8 mouse cellular contexts compared by ENCODE assay signal in genomic region chr3:137867437-137868093, GRCm38 (mm10). TPM values are rescaled to one million over a fixed set of nuclear protein-coding genes. Genes with fewer than 3 reads are reported as not detected.
DNase-seq lines count a peak whose midpoint lies in the region; ATAC-seq and TF ChIP-seq lines count a peak whose summit lies in the region.

Gene Dnajb14, plus strand, starts transcription at chr3:137867675.

- peak within 1 kb of the TSS; percentile 81 for H3K4me2 ChIP-seq in heart, embryonic 12.5 days
- peak within 1 kb of the TSS; percentile 94 for H3K4me2 ChIP-seq in kidney, postnatal 0 days (ENCODE audit: low read length)
- peak within 1 kb of the TSS; percentile 98 for H3K4me2 ChIP-seq in liver, embryonic 13.5 days

- TF ChIP-seq POLR2A in bone marrow macrophage, adult 2 months (IDR thresholded peaks at IDR 0.05; ENCODE audit: borderline replicate concordance, low read depth, low read length): no peak

- TF ChIP-seq CTCF in bone marrow macrophage, adult 2 months (IDR thresholded peaks at IDR 0.05; ENCODE audit: low read depth, low read length): no peak
- TF ChIP-seq CTCF in kidney, postnatal 0 days (IDR thresholded peaks at IDR 0.05; ENCODE audit: low read depth): no peak

- ATAC-seq in heart, embryonic 12.5 days (ENCODE audit: insufficient number of reproducible peaks, low FRiP score): peak; percentile 67
- peak; percentile 5; the same call in 1 of the 2 replicates for ATAC-seq in kidney, postnatal 0 days (replicated peaks; ENCODE audit: low FRiP score, low read depth)
- ATAC-seq in liver, embryonic 13.5 days (ENCODE audit: low read depth): peak; percentile 66

- peak; percentile 30 for DNase-seq in 3T3-L1 (ENCODE audit: low read depth, low spot score)
- DNase-seq in kidney, postnatal 0 days (ENCODE audit: low spot score): peak; percentile 48
- DNase-seq in liver, embryonic 13.5 days: peak; percentile 65
- peak; percentile 37 to 42 for DNase-seq in natural killer cell, adult 2 months (ENCODE audit: low spot score in 2 of 2)
- DNase-seq in splenic B cell, adult 2 months (ENCODE audit: low read depth, low spot score): peak; percentile 56

- peak within 1 kb of the TSS; percentile 97 for H3K9ac ChIP-seq in heart, embryonic 12.5 days
- H3K9ac ChIP-seq in kidney, postnatal 0 days (ENCODE audit: low read depth, low read length): peak within 1 kb of the TSS; percentile 98
- H3K9ac ChIP-seq in liver, embryonic 13.5 days: peak within 1 kb of the TSS; percentile 97

- H3K27me3 ChIP-seq in erythroblast, embryonic 14.5 days (ENCODE audit: control insufficient read depth): no peaks in the 10 kb centered on the region
- H3K27me3 ChIP-seq in heart, embryonic 12.5 days (replicated peaks): no peaks in the 10 kb centered on the region
- no peaks in the 10 kb centered on the region for H3K27me3 ChIP-seq in kidney, postnatal 0 days (ENCODE audit: insufficient read depth, low read length)
- no peaks in the 10 kb centered on the region for H3K27me3 ChIP-seq in liver, embryonic 13.5 days
- no peaks in the 10 kb centered on the region for H3K27me3 ChIP-seq in splenic B cell, adult 2 months (ENCODE audit: control insufficient read depth, insufficient read depth, low read length, poor library complexity, severe bottlenecking)

- H3K27ac ChIP-seq in bone marrow macrophage, adult 2 months (ENCODE audit: insufficient read depth, low read depth, low read length): peak within 1 kb of the TSS; percentile 96
- peak within 1 kb of the TSS; percentile 99 for H3K27ac ChIP-seq in heart, embryonic 12.5 days (ENCODE audit: poor library complexity, severe bottlenecking)
- peak within 1 kb of the TSS; percentile 99 for H3K27ac ChIP-seq in kidney, postnatal 0 days
- H3K27ac ChIP-seq in liver, embryonic 13.5 days: peak within 1 kb of the TSS; percentile 97

- no peaks in the 10 kb centered on the region for H3K9me3 ChIP-seq in erythroblast, embryonic 14.5 days (ENCODE audit: control insufficient read depth, low read length)
- no peaks in the 10 kb centered on the region for H3K9me3 ChIP-seq in heart, embryonic 12.5 days (replicated peaks)
- no peaks in the 10 kb centered on the region for H3K9me3 ChIP-seq in kidney, postnatal 0 days (replicated peaks; ENCODE audit: low read length)
- H3K9me3 ChIP-seq in liver, embryonic 13.5 days (replicated peaks): no peaks in the 10 kb centered on the region

- H3K4me3 ChIP-seq in bone marrow macrophage, adult 2 months (ENCODE audit: insufficient read depth, low read length): peak within 1 kb of the TSS; percentile 90
- H3K4me3 ChIP-seq in erythroblast, embryonic 14.5 days (replicated peaks): peak within 1 kb of the TSS; percentile 85
- H3K4me3 ChIP-seq in heart, embryonic 12.5 days: peak within 1 kb of the TSS; percentile 78
- peak within 1 kb of the TSS; percentile 97 for H3K4me3 ChIP-seq in kidney, postnatal 0 days (replicated peaks; ENCODE audit: low read depth, low read length)
- peak within 1 kb of the TSS; percentile 88 for H3K4me3 ChIP-seq in liver, embryonic 13.5 days (replicated peaks)

- H3K4me1 ChIP-seq in bone marrow macrophage, adult 2 months (ENCODE audit: control insufficient read depth, insufficient read depth, low read length): peaks cover 22% of the 10 kb centered on the region
- peaks cover 44% of the 10 kb centered on the region for H3K4me1 ChIP-seq in erythroblast, embryonic 14.5 days (ENCODE audit: control insufficient read depth)
- H3K4me1 ChIP-seq in heart, embryonic 12.5 days (replicated peaks): peaks cover 14% of the 10 kb centered on the region
- no peaks in the 10 kb centered on the region; the same call in 1 of the 2 replicates for H3K4me1 ChIP-seq in kidney, postnatal 0 days (replicated peaks; ENCODE audit: insufficient read depth, low read length)
- peaks cover 33% of the 10 kb centered on the region for H3K4me1 ChIP-seq in liver, embryonic 13.5 days (replicated peaks)

- peaks cover 30% of the 10 kb centered on the region for H3K36me3 ChIP-seq in erythroblast, embryonic 14.5 days (ENCODE audit: control insufficient read depth)
- H3K36me3 ChIP-seq in heart, embryonic 12.5 days: peaks cover 6% of the 10 kb centered on the region; the same call in 1 of the 2 replicates
- no peaks in the 10 kb centered on the region for H3K36me3 ChIP-seq in kidney, postnatal 0 days (ENCODE audit: insufficient read depth, low read length)
- peaks cover 13% of the 10 kb centered on the region for H3K36me3 ChIP-seq in liver, embryonic 13.5 days
- H3K36me3 ChIP-seq in splenic B cell, adult 2 months (ENCODE audit: control insufficient read depth, insufficient read depth, low read length, poor library complexity, severe bottlenecking): no peaks in the 10 kb centered on the region

- 4% methylated on average over 91 of the region's 94 CpGs for WGBS in heart, embryonic 12.5 days
- WGBS in kidney, postnatal 0 days: under 1% methylated on average over 81 of the region's 94 CpGs
- under 1% methylated on average over 57 of the region's 94 CpGs for WGBS in liver, embryonic 13.5 days (ENCODE audit: insufficient replicate concordance)

RNA-seq across cellular contexts. Expression of gene Dnajb14, which starts in this region (rescaled TPM):
- polyA plus RNA-seq in bone marrow macrophage, adult 2 months (2012; ENCODE audit: insufficient read depth, insufficient read length, missing spikeins): 55.8 and 62.7 TPM in 2 replicates
- polyA plus RNA-seq in erythroblast, embryonic 14.5 days (2012): 0.11 and 0.14 TPM in 2 replicates
- 14.1 and 15.0 TPM in 2 replicates for polyA plus RNA-seq in heart, embryonic 12.5 days (2016; fragmentation: Nextera tagmentation; extraction: Ambion mirVana)
- 11.6 and 12.1 TPM in 2 replicates for polyA plus RNA-seq in kidney, postnatal 0 days (2015; fragmentation: Nextera tagmentation; extraction: Ambion mirVana)
- polyA plus RNA-seq in liver, embryonic 13.5 days (2015; fragmentation: Nextera tagmentation; extraction: Ambion mirVana): 5.7 and 6.0 TPM in 2 replicates

Comparison
In these comparisons a context has a peak if more than half of its experiments do, and no peak if none do; other contexts are left out.
1. Peak in every context shown above with its lines: DNase-seq, ATAC-seq, H3K4me3 ChIP-seq and H3K27ac ChIP-seq.
2. ATAC-seq: peak in every context shown above with its lines; median percentile 67 in heart, embryonic 12.5 days; 66 in liver, embryonic 13.5 days; 5 in kidney, postnatal 0 days.